Mouse (Mus musculus) bone marrow, adult 2 months (tissue): ENCODE data around the gene Plcb1.

Experiments used
- CTCF ChIP-seq: fragments of 200-500 bp; IDR thresholded peaks from 2 replicates; pipeline ENCODE4 v1.5.1; 2011; ENCODE audit warnings: low read length, control low read depth; ENCODE audit not compliant: control insufficient read depth, insufficient read depth
- POLR2A ChIP-seq: fragments of 200-500 bp; IDR thresholded peaks from 2 replicates; pipeline ENCODE4 v1.6.1; 2011; ENCODE audit warnings: low read depth, mild to moderate bottlenecking, control low read depth, low read length, borderline replicate concordance; ENCODE audit not compliant: control insufficient read depth

- TF ChIP-seq CTCF (peak; percentile 34; the same call in 1 of the 2 replicates), POLR2A (peak; percentile 58; the same call in 1 of the 2 replicates)
Observed at GRCm38 (mm10) chr2:134785970-134786855, at the start of gene Plcb1.
